Mouse (Mus musculus) limb, embryonic 11.5 days (tissue): ENCODE results near the gene Oasl1. TPM values are rescaled to one million over a fixed set of nuclear protein-coding genes. Genes with fewer than 3 reads are reported as not detected.

Source experiments
- ATAC-seq: fragments of 200-750 bp; cut with Nextera tagmentation; 2 replicates; pipeline ENCODE4 v1.8.0; 2017; ENCODE audit warnings: low read depth; ENCODE audit not compliant: insufficient number of reproducible peaks, low FRiP score, low TSS enrichment
- DNase-seq: peaks from one replicate; pipeline ENCODE4 v3.0.0-alpha.2; 2015; ENCODE audit warnings: low spot score
- H3K27ac ChIP-seq: fragments of 300-500 bp; sonication (generic); replicated peaks from 2 replicates; pipeline ENCODE4 v1.5.1; 2014; ENCODE audit warnings: low read depth, mild to moderate bottlenecking, low read length
- H3K27me3 ChIP-seq: fragments of 300-500 bp; sonication (generic); 2 replicates; pipeline ENCODE4 v1.6.1; 2014; ENCODE audit warnings: mild to moderate bottlenecking, low read length, mixed read lengths; ENCODE audit not compliant: control insufficient read depth, insufficient read depth
- H3K36me3 ChIP-seq: fragments of 300-500 bp; sonication (generic); 2 replicates; pipeline ENCODE4 v1.6.1; 2014; ENCODE audit warnings: mild to moderate bottlenecking, low read length, moderate library complexity, mixed read lengths; ENCODE audit not compliant: control insufficient read depth, insufficient read depth
- H3K4me1 ChIP-seq: fragments of 300-500 bp; sonication (generic); 2 replicates; pipeline ENCODE4 v1.6.1; 2014; ENCODE audit warnings: low read length, mixed read lengths; ENCODE audit not compliant: control insufficient read depth, insufficient read depth
- H3K4me2 ChIP-seq: fragments of 300-500 bp; sonication (generic); 2 replicates; pipeline ENCODE4 v1.6.1; 2014; ENCODE audit warnings: low read depth, mild to moderate bottlenecking, moderate library complexity; ENCODE audit not compliant: severe bottlenecking
- H3K4me3 ChIP-seq: fragments of 300-500 bp; sonication (generic); 2 replicates; pipeline ENCODE4 v1.5.1; 2014; ENCODE audit warnings: low read depth, low read length
- H3K9ac ChIP-seq: fragments of 300-500 bp; sonication (generic); 2 replicates; pipeline ENCODE4 v1.6.1; 2014; ENCODE audit warnings: mild to moderate bottlenecking, low read length
- H3K9me3 ChIP-seq: fragments of 300-500 bp; sonication (generic); 2 replicates; pipeline ENCODE4 v1.6.1; 2016; ENCODE audit warnings: low read length; ENCODE audit not compliant: control insufficient read depth
- WGBS: fragments of 180-500 bp; shearing (Covaris S2); extraction: QIAGEN DNeasy Blood & Tissue Kit; methylation state at CpG from one replicate; pipeline ENCODE4 v1.1.7; 2014; 5-methylcytosine and 5-hydroxymethylcytosine counted together
- polyA plus RNA-seq: library from polyadenylated mRNA; unstranded; fragments of >200 nt; fragmentation: Nextera tagmentation; extraction: Ambion mirVana; gene quantifications from 2 replicates; pipeline ENCODE4 v1.2.1, GENCODE M21; 2014

Oasl1 gene
- polyA plus RNA-seq, 1 experiment from 2014 or later = 0.59 TPM

- no peak overlapping the region for H3K27ac ChIP-seq
- H3K9me3 ChIP-seq = no peaks in the 10 kb centered on the region
- no peaks in the 10 kb centered on the region for H3K4me1 ChIP-seq
- H3K36me3 ChIP-seq = no peaks in the 10 kb centered on the region
- no peak overlapping the region for H3K4me2 ChIP-seq
- DNase-seq = no peak
- H3K4me3 ChIP-seq = no peak overlapping the region
- WGBS = 46% methylated on average over 14 of the region's 14 CpGs
- ATAC-seq = no peak
- no peaks in the 10 kb centered on the region for H3K27me3 ChIP-seq
- no peak overlapping the region for H3K9ac ChIP-seq
Measured at GRCm38 (mm10) chr5:114967523-114968268, 44.7 kb downstream of the Oasl1 start.

- no peak overlapping the region for H3K4me3 ChIP-seq
- H3K36me3 ChIP-seq = no peaks in the 10 kb centered on the region
- 36% methylated on average over 7 of the region's 7 CpGs for WGBS
- no peak overlapping the region for H3K4me2 ChIP-seq
- H3K9me3 ChIP-seq = no peaks in the 10 kb centered on the region
- no peaks in the 10 kb centered on the region for H3K4me1 ChIP-seq
- DNase-seq (no peak), ATAC-seq (no peak)
- H3K27me3 ChIP-seq = no peaks in the 10 kb centered on the region
- no peak overlapping the region for H3K9ac ChIP-seq
- no peak overlapping the region for H3K27ac ChIP-seq
Measured at GRCm38 (mm10) chr5:114968651-114969050, 45.6 kb downstream of the Oasl1 start.

- no peak overlapping the region for H3K4me2 ChIP-seq
- WGBS = 15% methylated on average over 4 of the region's 4 CpGs
- no peaks in the 10 kb centered on the region for H3K27me3 ChIP-seq
- no peaks in the 10 kb centered on the region for H3K36me3 ChIP-seq
- H3K9me3 ChIP-seq = no peaks in the 10 kb centered on the region
- ATAC-seq (no peak), DNase-seq (no peak)
- no peak overlapping the region for H3K4me3 ChIP-seq
- no peak overlapping the region for H3K9ac ChIP-seq
- H3K27ac ChIP-seq = no peak overlapping the region
- no peaks in the 10 kb centered on the region for H3K4me1 ChIP-seq
Measured at GRCm38 (mm10) chr5:114969064-114969463, 46.0 kb downstream of the Oasl1 start.

- H3K9ac ChIP-seq = no peak overlapping the region
- 68% methylated on average over 13 of the region's 13 CpGs for WGBS
- no peak for ATAC-seq
- H3K27me3 ChIP-seq = no peaks in the 10 kb centered on the region
- no peaks in the 10 kb centered on the region for H3K4me1 ChIP-seq
- no peaks in the 10 kb centered on the region for H3K36me3 ChIP-seq
- no peak for DNase-seq
- H3K27ac ChIP-seq = no peak overlapping the region
- no peaks in the 10 kb centered on the region for H3K9me3 ChIP-seq
- no peak overlapping the region for H3K4me2 ChIP-seq
- H3K4me3 ChIP-seq = no peak overlapping the region
Measured at GRCm38 (mm10) chr5:114969609-114970215, 46.7 kb downstream of the Oasl1 start.

GRCm38 (mm10) chr5:114970824-114971227, 47.8 kb downstream of the Oasl1 start, which contains the start of gene Hnf1a:
TSS of gene Hnf1a (minus strand) at chr5:114971094.
- Histone ChIP-seq H3K4me2 (no peak within 1 kb of the TSS), H3K4me1 (no peaks in the 10 kb centered on the region), H3K27ac (no peak within 1 kb of the TSS), H3K4me3 (no peak within 1 kb of the TSS), H3K9ac (no peak within 1 kb of the TSS; the same call in 1 of the 2 replicates), H3K9me3 (no peaks in the 10 kb centered on the region), H3K36me3 (no peaks in the 10 kb centered on the region), H3K27me3 (no peaks in the 10 kb centered on the region)
- ATAC-seq (no peak), DNase-seq (no peak)
- WGBS = 91% methylated on average over 17 of the region's 17 CpGs

GRCm38 (mm10) chr5:114972201-114972600, 49.2 kb downstream of the Oasl1 start:
- Histone ChIP-seq H3K4me3 (no peak overlapping the region), H3K4me2 (no peak overlapping the region), H3K36me3 (no peaks in the 10 kb centered on the region), H3K27me3 (no peaks in the 10 kb centered on the region), H3K27ac (no peak overlapping the region), H3K4me1 (no peaks in the 10 kb centered on the region), H3K9me3 (no peaks in the 10 kb centered on the region), H3K9ac (no peak overlapping the region)
- no peak for DNase-seq
- 86% methylated on average over 9 of the region's 9 CpGs for WGBS
- ATAC-seq = no peak

GRCm38 (mm10) chr5:114973131-114973530, 50.1 kb downstream of the Oasl1 start:
- WGBS = 83% methylated on average over 8 of the region's 8 CpGs
- no peaks in the 10 kb centered on the region for H3K9me3 ChIP-seq
- DNase-seq (no peak), ATAC-seq (no peak)
- no peak overlapping the region for H3K27ac ChIP-seq
- H3K4me3 ChIP-seq = no peak overlapping the region
- H3K36me3 ChIP-seq = no peaks in the 10 kb centered on the region
- no peak overlapping the region for H3K4me2 ChIP-seq
- no peaks in the 10 kb centered on the region for H3K4me1 ChIP-seq
- H3K9ac ChIP-seq = no peak overlapping the region
- no peaks in the 10 kb centered on the region for H3K27me3 ChIP-seq

GRCm38 (mm10) chr5:114976935-114977334, 53.9 kb downstream of the Oasl1 start:
- H3K27ac ChIP-seq = no peak overlapping the region
- no peak overlapping the region for H3K9ac ChIP-seq
- H3K9me3 ChIP-seq = no peaks in the 10 kb centered on the region
- ATAC-seq = no peak
- peaks cover 11% of the 10 kb centered on the region; the same call in 1 of the 2 replicates for H3K4me1 ChIP-seq
- no peaks in the 10 kb centered on the region for H3K36me3 ChIP-seq
- no peaks in the 10 kb centered on the region for H3K27me3 ChIP-seq
- no peak overlapping the region for H3K4me2 ChIP-seq
- no peak for DNase-seq
- H3K4me3 ChIP-seq = no peak overlapping the region
